Comparison of ENCODE assay signal across 23 mouse cellular contexts in genomic region chr14:49703432-49704200, GRCm38 (mm10).
DNase-seq lines count a peak whose midpoint lies in the region; ATAC-seq lines count a peak whose summit lies in the region.
"Had no signal": no experiment of that assay in that cellular context is flagged by ENCODE, and none has a peak within 500 bp of the region (broad histone marks: within the 10 kb centered on the region; RNA-seq: fewer than 3 reads in every experiment).

No protein-coding gene starts in this region.

- peaks cover 4% of the 10 kb centered on the region; the same call in 1 of the 2 replicates for H3K4me1 ChIP-seq in limb, embryonic 11.5 days (ENCODE audit: control insufficient read depth, insufficient read depth, low read length)
- H3K4me1 ChIP-seq in limb, embryonic 10.5 days: peaks cover 13% of the 10 kb centered on the region
- no peaks in the 10 kb centered on the region for H3K4me1 ChIP-seq in intestine, embryonic 15.5 days (replicated peaks)
- no peaks in the 10 kb centered on the region for H3K4me1 ChIP-seq in stomach, embryonic 14.5 days (ENCODE audit: control insufficient read depth, insufficient read depth, low read length)
- H3K4me1 ChIP-seq: forebrain, embryonic 13.5 days; hindbrain, embryonic 10.5 days; limb, embryonic 15.5 days; neural tube, embryonic 13.5 days had no signal

- H3K36me3 ChIP-seq in limb, embryonic 11.5 days (ENCODE audit: control insufficient read depth, insufficient read depth, low read length): no peaks in the 10 kb centered on the region
- H3K36me3 ChIP-seq in limb, embryonic 10.5 days: no peaks in the 10 kb centered on the region
- no peaks in the 10 kb centered on the region for H3K36me3 ChIP-seq in intestine, embryonic 15.5 days
- no peaks in the 10 kb centered on the region for H3K36me3 ChIP-seq in stomach, embryonic 14.5 days (ENCODE audit: control insufficient read depth, insufficient read depth, low read length)
- H3K36me3 ChIP-seq: hindbrain, embryonic 10.5 days; limb, embryonic 15.5 days; neural tube, embryonic 13.5 days had no signal

- no peaks in the 10 kb centered on the region for H3K27me3 ChIP-seq in limb, embryonic 11.5 days (ENCODE audit: control insufficient read depth, insufficient read depth, low read length)
- H3K27me3 ChIP-seq in limb, embryonic 10.5 days (ENCODE audit: low read depth, poor library complexity, severe bottlenecking): no peaks in the 10 kb centered on the region
- no peaks in the 10 kb centered on the region for H3K27me3 ChIP-seq in intestine, embryonic 15.5 days (replicated peaks)
- no peaks in the 10 kb centered on the region for H3K27me3 ChIP-seq in stomach, embryonic 14.5 days (ENCODE audit: control insufficient read depth, insufficient read depth, low read length)
- H3K27me3 ChIP-seq: forebrain, embryonic 13.5 days; limb, embryonic 15.5 days; neural tube, embryonic 13.5 days; Patski had no signal

- H3K4me2 ChIP-seq in limb, embryonic 11.5 days (ENCODE audit: low read depth, severe bottlenecking): no peak overlapping the region
- no peak overlapping the region for H3K4me2 ChIP-seq in intestine, embryonic 15.5 days (replicated peaks)
- H3K4me2 ChIP-seq in stomach, embryonic 14.5 days (replicated peaks; ENCODE audit: low read depth, low read length): no peak overlapping the region
- H3K4me2 ChIP-seq: forebrain, embryonic 13.5 days; limb, embryonic 15.5 days; neural tube, embryonic 13.5 days had no signal

- H3K9me3 ChIP-seq in limb, embryonic 11.5 days (ENCODE audit: control insufficient read depth, low read length): no peaks in the 10 kb centered on the region
- H3K9me3 ChIP-seq in limb, embryonic 10.5 days (replicated peaks): no peaks in the 10 kb centered on the region
- H3K9me3 ChIP-seq in intestine, embryonic 15.5 days: no peaks in the 10 kb centered on the region
- H3K9me3 ChIP-seq in stomach, embryonic 14.5 days (ENCODE audit: control insufficient read depth, low read depth, low read length): no peaks in the 10 kb centered on the region
- H3K9me3 ChIP-seq: forebrain, embryonic 13.5 days; hindbrain, embryonic 10.5 days; limb, embryonic 15.5 days; neural tube, embryonic 13.5 days had no signal

- no peak overlapping the region for H3K27ac ChIP-seq in limb, embryonic 11.5 days (replicated peaks; ENCODE audit: low read depth, low read length)
- H3K27ac ChIP-seq in limb, embryonic 10.5 days: no peak overlapping the region
- H3K27ac ChIP-seq in intestine, embryonic 15.5 days: no peak overlapping the region
- H3K27ac ChIP-seq in stomach, embryonic 14.5 days (ENCODE audit: low read length): no peak overlapping the region
- H3K27ac ChIP-seq: forebrain, embryonic 13.5 days; hindbrain, embryonic 10.5 days; hindbrain, postnatal 0 days; left cerebral cortex, adult 2 months; limb, embryonic 15.5 days; neural tube, embryonic 13.5 days had no signal

- ATAC-seq in limb, embryonic 11.5 days (ENCODE audit: insufficient number of reproducible peaks, low FRiP score, low TSS enrichment, low read depth): no peak
- ATAC-seq in intestine, embryonic 15.5 days: peak; percentile 55; the same call in 1 of the 2 replicates
- ATAC-seq in stomach, embryonic 14.5 days (ENCODE audit: insufficient number of reproducible peaks, insufficient read depth, low FRiP score, low read depth): peak; percentile 65
- ATAC-seq in erythroblast, adult 5-6 weeks (replicated peaks; ENCODE audit: low FRiP score, poor library complexity, severe bottlenecking): no peak
- ATAC-seq: CD4-positive, CD25-positive, alpha-beta regulatory T cell, adult 4 months; forebrain, embryonic 13.5 days; hindbrain, postnatal 0 days; lung, postnatal 0 days; Patski had no signal

- H3K4me3 ChIP-seq in limb, embryonic 11.5 days (ENCODE audit: low read depth, low read length): no peak overlapping the region
- H3K4me3 ChIP-seq in limb, embryonic 10.5 days: no peak overlapping the region
- H3K4me3 ChIP-seq in intestine, embryonic 15.5 days (replicated peaks): no peak overlapping the region
- no peak overlapping the region for H3K4me3 ChIP-seq in stomach, embryonic 14.5 days (ENCODE audit: low read depth, low read length)
- H3K4me3 ChIP-seq: erythroblast, embryonic 14.5 days; forebrain, embryonic 13.5 days; hindbrain, embryonic 10.5 days; left cerebral cortex, adult 2 months; limb, embryonic 15.5 days; neural tube, embryonic 13.5 days had no signal

- 38% methylated on average over 3 of the region's 3 CpGs for WGBS in limb, embryonic 11.5 days
- 42% methylated on average over 3 of the region's 3 CpGs for WGBS in limb, embryonic 10.5 days
- WGBS in intestine, embryonic 15.5 days: 34% methylated on average over 3 of the region's 3 CpGs
- 22% methylated on average over 3 of the region's 3 CpGs for WGBS in stomach, embryonic 14.5 days

- DNase-seq in embryo, embryonic 11 days: peak; percentile 20
- DNase-seq in embryo, embryonic 10 days (ENCODE audit: low spot score): no peak
- DNase-seq in limb, embryonic 11.5 days (ENCODE audit: low spot score): peak; percentile 24
- DNase-seq in limb, embryonic 10.5 days (ENCODE audit: low spot score): no peak
- DNase-seq in left cerebral cortex, postnatal 36 days (ENCODE audit: low spot score in 2 of 2): no peak
- DNase-seq: adrenal gland, adult 8-10 months; cerebellum, adult 9-10 months; kidney, adult 9 months; layer of hippocampus, adult 9-11 months; midbrain, embryonic 14.5 days had no signal

- H3K9ac ChIP-seq in limb, embryonic 11.5 days (ENCODE audit: low read length): no peak overlapping the region
- no peak overlapping the region for H3K9ac ChIP-seq in intestine, embryonic 15.5 days
- no peak overlapping the region for H3K9ac ChIP-seq in stomach, embryonic 14.5 days (replicated peaks; ENCODE audit: low read depth, low read length)
- H3K9ac ChIP-seq: forebrain, embryonic 13.5 days; limb, embryonic 15.5 days; neural tube, embryonic 13.5 days had no signal

- intact Hi-C loops in left cerebral cortex, postnatal 36 days (cut with DNase I): no loop called here

Comparison
In these comparisons a context has a peak if more than half of its experiments do, and no peak if none do; other contexts are left out.
1. DNase-seq: peak in embryo, embryonic 11 days (single experiment) and limb, embryonic 11.5 days (single experiment); none in embryo, embryonic 10 days (single experiment), limb, embryonic 10.5 days (single experiment) and left cerebral cortex, postnatal 36 days (0 of 2).
2. ATAC-seq: peak in intestine, embryonic 15.5 days (single experiment) and stomach, embryonic 14.5 days (single experiment); none in limb, embryonic 11.5 days (single experiment) and erythroblast, adult 5-6 weeks (single experiment).